Mouse (Mus musculus) c-Kit-positive CD71-negative TER-119-negative erythroid progenitor cells, embryonic 14.5 days (primary cell): ENCODE measurements around the gene Atp9a.

Experiments used
- DNase-seq: peaks from one replicate; pipeline ENCODE4 v3.0.0-alpha.2; 2013; ENCODE audit warnings: low read depth

The Atp9a gene

DNA sequence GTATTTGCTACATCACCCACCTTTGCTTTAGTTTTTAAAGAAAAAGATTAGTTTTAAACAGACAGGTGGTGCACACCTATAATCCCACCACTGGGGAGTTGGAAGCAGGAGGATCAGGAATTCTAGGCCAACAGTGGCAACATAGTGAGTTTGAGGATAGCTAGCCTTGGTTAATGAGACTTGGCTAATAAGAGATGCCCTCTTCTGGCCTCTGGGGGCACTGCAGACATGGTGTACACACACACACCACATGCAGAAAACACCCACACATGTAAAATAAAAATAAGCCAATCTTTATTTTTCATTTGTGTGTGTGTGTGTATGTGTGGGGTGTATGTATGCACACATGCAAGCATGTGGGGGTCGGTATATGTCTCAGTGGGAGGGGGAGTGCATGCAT lies 3.4 kb downstream of the Atp9a start:
- no peak for DNase-seq

DNA sequence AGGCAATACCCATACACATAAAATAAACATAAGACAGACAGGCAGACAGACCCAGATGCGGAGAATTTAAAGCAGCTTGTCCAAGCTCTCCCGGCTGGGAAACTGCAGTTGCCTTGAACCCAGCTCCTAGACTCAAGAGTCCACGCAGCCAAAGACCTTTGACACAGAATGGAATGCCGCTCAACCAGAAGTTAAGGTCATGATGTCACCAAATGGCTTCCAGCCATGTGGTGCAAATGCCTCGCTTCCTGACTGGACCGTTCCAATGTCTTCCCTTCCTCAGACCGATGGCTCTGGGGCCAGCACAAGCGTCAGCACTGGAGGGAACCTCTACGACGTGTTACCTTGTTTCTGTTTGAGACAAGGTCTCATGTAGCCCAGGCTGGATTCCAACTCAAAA lies 4.3 kb downstream of the Atp9a start:
- no peak for DNase-seq

DNA sequence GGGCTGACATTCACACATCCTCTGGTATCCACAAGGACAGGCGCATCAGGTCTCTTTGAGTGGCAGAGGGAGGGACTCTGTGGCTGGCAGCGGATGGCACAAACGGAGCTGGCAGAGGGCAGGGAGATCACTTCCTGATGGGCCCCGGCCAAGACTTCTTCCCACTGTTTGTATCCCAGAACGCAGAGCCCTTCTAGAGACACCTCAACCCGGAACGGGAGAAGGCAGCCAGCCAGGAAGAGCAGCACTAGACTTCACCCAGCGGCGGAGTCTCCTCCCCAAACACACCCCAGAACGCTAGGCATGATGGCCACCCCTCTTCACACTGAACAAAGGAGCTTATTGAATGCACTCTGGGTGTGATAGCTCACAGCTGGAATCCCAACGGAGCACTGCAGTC lies 8.2 kb downstream of the Atp9a start:
- no peak for DNase-seq

DNA sequence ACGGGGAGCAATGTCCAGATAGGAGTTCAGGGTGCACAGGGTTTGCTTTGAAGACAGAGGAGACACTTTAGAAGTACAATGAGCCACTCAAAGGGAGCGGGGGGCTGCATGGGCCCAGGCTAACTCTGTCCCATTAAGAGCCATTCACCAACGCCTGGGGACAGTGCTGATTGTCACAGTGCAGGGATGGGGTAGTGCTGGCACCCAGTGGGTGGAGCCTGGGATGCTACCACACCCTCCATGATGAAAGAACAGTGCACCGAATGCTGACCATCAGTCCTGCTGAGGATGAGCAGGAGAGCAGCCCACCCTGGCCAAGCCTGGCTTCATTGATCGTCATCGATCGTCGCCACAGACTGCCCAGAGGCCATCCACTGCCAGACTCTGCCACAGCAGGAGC lies 11.0 kb downstream of the Atp9a start:
- DNase-seq: no peak

DNA sequence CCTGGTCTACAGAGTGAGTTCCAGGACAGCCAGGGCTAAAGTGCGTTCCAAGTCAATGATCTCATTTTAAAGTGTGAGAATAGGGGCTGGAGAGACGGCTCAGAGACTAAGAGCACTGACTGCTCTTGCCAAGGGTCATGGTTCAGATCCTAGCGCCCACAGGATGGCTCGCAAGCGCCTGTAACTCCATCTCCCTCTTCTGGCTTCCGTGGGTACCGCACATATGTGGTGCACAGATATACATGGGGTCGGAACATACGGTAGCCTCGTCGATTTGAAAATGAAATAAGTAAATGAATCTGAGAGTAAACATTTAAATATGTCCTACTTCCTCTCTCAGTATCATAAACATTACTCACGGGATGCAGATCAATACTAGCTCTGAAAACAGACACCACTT lies 12.5 kb downstream of the Atp9a start:
- DNase-seq: no peak

DNA sequence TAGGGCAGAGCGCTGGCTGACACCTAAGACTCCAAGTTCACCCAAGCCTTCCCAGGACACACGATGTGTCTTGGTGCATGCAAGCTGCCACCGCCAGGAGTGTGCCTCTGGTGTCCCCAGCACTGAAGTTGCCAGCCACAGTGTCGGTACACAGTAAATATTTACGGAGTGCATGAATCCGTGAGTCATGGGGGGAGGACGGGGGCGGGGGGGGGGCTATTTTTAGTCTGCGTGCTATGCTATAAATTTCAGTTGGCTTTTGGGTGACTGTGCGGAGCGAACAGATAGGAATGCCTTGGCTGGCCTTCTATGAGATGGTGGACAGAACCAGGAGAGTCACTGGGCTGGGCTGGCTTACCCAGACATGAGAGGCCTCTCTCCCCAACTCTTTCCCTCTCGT lies 14.2 kb downstream of the Atp9a start:
- no peak for DNase-seq

DNA sequence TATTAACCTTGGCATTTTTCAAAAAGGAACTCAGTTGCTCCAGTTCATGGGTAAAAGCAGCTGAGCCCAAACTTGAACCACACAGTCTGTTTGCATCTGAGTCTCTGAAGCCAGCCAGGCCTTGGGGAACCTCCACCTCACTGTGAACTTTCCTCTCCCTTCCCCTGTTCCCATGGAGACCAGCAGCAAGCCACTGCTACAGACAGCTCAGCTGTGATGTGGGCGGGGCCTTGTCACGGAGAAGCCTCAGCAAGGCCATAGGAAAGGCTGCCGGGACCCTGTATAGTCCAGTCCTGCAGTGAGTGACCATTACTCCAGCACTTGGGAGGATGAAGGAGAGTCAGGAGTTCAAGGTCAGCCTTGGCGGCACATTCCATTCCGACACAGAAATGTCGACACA lies 16.2 kb downstream of the Atp9a start:
- DNase-seq: no peak

DNA sequence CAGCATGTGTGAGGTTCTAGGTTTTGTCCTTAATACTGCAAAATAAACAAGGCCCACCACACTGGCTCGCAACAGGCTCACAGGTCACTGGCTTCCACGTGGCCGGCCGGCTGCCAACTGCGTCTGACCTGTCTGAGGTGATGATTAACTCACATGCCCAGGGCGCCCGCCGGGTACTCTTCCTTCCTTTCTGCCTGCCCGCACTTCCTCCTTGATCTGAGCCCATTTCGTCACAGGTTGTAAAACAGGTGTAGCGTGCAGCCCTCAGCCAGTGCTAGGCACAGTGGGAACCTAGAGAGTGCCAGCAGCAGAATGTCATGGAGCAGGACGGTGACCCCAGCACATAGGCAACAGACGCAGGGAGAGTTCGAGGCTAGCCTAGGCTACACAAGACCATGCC lies 20.9 kb downstream of the Atp9a start:
- no peak for DNase-seq

DNA sequence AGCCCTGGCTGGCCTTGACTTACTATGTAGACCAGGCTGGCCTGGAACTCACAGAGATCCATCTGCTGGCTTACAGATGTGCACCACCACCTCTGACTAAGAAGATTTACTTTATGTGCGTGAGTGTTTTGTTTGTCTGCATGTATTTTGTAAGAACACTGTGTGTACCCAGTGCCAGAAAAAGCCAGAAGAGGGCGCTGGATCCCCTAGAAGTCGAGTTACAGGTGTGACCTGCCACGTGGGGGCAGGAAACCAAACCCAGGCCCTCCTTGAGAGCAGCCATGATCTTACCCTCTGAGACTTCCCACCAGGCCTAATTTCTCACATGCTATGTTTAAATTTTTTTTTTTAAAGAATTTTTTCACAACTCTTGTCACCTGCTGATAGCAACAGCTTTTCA lies 22.5 kb downstream of the Atp9a start:
- DNase-seq: no peak

DNA sequence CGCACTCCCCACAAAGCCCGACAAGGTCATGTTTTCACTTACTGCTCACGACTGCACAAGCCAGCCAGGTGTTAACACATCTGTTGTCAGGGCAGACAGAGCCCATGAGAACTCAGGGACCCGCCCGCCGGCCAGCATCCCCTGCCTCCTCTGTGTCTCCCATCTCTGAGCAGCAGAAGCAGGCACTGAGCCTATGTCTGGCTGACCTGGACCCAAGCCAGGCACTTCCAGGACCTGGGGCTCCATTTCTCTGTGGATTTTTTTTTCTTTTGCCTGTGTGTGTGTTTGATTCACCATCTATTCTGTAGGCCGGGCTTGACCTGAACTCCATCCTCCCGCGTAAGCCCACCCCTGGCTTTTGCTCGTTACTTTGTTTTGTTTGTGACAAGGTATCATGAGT lies 23.5 kb downstream of the Atp9a start:
- no peak for DNase-seq

DNA sequence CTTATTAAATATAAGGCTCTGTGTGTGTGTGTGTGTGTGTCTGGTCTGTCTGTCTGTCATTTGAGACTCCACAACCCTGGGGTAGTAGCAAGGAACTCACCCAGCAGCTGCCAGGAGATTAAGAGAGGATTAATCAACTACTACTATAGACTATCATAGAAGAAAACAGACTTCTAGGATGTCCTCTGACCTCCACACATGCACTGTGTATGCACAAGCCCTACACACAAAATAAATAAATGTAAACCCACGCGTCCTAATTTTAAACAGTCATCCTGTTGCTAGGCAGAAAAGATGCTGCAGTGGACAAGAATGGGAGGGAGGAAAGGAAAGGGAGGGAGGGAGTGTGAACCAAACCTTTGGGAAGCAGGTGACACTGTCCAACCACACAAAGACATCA lies 23.9 kb downstream of the Atp9a start:
- no peak for DNase-seq

DNA sequence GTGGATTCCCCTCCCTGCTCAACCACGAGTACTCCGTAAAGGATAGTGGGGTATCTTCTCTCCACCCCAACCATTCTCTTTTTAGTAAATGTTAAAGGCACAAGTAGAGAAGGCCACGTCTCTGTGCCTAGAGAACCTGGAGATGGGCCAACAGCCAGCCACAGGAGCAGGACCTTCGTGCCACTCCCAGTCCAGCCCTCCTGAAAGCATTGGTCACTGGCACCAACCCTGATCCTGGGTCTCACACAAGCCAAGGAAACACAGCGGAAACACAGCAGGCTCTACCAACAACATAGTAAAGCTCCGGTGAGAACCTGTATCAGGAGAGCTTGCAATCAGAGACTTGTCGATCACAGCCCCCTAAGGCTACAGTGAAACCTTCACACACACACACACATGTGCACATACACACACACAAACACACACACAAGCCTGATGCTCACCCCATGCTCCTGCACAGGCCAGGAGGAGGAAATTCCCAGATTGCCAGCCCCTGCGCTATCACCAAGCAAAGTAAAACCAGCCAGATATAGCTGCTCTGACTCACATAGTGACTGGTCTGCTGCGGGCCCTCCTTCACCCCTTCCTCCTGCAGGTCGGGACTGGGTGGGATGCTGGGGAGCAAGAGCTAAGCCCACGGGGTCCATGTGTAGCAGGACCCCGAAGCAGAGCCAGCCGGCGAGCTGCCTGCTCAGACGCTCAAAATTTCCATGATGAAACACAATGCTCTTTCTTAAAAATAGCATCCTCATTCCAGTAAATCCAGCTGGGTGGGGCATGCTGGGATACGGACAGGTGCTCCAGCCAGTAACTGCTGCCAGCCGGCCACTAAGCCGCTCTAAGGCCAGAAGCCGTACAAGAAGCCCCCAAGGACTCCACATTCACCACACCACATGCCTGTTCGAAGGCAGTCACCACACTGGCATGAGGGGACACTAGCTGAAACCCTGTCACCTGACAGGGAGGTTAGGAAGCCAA lies 29.7 kb downstream of the Atp9a start:
- no peak for DNase-seq

DNA sequence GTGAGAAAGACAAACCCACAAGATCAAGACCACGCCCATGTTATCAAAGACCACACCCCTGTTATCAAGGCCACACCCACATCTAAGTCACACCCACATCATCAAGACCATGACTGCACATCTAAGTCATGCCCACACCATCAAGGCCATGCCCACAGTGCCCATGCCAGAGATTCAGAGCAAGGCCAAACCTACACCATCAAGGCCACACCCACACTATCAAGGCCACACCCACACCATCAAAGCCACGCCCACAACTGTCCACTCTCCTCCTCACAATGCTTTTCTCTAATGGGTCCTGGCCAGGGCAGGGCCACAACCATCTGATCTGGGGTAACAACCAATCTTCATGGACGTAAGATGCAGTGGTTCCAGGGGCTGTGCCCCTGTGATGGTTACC lies 31.2 kb downstream of the Atp9a start:
- DNase-seq: no peak

DNA sequence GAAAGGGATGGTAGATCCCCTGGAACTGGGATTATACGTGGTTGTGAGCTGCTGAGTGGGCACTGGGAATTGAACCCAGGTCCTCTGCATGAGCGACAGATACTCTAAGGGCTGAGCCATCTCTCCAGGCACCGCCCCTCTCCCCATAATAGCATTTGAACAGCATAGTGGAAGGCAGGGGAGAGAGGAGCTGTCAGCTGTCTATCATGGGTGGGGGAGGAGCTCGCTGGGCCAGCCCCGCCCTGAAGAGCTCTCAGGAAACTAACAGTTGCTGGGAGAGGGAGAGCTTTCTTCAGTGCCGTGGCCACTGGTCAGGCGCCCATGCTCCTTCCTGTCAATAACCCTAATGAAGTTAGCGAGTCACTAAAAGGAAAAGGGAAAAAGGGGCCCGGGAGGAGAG lies 34.4 kb downstream of the Atp9a start:
- no peak for DNase-seq

DNA sequence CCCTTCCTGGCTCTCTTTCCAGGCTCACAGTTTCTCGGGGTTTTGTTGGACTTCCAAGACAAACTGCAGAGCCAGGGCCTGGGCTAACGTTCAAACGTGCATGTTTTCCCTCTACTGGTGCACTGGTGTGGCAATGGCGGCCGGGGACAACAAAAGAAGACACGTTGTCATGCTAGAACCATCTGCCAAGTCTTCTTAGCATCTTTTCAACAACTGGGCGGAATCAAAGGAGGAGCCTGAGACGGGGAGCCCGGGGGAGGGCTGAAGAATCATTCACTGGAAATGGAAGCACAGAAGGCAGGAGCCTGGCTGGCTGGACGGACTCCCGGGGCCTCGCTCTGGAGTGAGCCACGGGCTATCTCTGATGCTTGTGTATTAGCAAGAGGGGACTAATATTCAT lies 39.9 kb downstream of the Atp9a start:
- DNase-seq: no peak

DNA sequence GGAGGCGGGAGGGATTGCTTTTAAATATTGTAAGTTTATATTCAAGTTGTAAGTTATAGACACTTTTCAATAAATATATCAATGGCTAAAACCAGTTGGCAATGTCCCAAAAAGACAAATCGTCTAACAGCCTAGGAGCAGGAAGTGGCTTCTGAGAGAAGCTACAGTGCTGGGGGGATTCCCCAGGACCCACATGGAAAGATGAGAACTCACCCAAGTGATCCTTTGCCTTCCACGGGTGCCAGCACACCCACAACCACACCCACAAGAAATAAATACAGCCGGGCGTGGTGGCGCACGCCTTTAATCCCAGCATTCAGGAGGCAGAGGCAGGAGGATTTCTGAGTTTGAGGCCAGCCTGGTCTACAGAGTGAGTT lies 47.2 kb downstream of the Atp9a start:
- DNase-seq: no peak

DNA sequence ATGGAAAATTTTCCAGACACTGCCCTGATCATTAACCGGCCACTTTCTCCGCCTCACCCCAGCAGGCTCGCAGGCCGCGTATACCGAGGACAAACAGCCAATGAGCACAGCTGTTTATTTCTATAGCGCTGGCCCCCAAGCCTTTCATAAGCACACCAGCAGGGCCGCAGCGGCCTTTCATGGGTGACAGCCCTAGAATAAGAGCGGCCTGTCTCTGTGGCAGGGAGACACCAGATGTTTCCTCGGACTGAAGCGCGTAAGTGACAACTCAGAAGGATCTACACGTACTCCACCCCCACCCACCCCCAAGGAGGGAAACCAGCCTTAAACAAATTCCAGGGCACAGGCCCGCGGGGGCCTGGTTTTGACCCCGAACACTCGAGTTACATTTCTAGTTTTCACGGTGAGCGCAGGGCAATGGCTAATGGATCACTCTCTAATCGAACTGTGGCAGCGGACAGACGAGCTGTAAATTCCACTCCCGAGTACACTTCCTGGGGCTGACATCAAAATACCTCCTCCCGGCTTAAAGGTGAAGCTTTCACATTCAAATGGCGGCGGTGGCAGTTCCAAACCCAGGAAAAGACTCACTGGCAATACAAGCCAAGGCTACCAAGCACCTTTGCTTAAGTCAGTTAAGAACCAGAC lies 47.7 kb downstream of the Atp9a start:
- no peak for DNase-seq

DNA sequence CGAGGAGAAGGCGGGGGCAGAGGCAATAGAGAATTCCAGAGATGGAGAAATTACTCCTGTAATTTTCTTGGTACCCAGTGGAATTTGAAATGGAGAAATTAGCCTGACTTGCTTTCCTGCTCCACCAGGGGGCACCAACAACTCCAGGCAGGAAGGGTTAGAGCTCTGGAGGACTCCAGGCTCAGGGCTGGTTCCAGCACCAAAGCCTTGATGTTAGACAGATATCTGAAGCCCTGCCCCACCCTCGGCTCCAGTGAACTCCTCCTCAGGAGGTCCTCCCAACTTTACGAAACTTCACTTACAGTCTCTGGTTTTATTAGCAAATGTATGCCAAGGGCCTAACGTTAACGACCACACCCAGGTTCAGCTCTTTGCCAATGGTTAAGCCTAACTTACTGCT lies 50.4 kb downstream of the Atp9a start:
- DNase-seq: peak; percentile 36

DNA sequence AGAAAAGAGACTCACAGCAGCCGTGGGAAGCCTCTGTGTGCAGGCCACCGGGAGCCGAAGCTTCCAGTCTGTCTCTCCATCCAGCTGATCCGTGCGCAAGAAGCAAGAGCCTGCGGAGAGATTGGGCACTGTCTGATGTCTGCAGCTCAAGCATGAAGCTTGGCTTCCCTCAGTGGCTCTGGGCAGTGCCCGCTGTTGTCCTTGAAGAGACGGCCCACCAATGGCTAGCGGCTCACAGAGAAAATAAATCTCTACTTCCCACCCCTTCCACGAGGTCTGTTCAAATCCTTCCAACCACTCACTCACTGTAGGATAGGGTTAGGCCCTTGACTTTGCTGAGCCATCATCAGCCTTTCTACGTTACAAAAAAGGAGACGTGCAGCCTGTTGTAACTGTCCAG lies 54.9 kb downstream of the Atp9a start:
- DNase-seq: no peak

DNA sequence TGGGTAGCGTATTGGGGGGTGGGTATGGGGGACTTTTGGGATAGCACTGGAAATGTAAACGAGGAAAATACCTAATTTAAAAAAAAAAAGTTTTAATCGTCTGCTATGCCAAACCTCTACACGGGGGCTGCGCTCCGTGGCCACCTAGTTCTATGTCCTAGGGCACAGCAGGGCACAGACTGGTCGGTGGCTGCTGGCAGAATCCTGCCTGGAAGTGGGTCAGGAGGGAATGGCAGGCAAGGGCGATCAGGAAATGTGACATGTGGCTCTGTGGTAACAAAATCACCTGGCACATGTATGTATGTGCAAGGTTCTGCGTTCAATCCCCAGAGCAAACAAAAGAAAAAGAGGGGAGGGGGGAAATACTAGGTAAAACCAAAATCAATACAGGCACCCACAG lies 56.3 kb downstream of the Atp9a start:
- DNase-seq: no peak

DNA sequence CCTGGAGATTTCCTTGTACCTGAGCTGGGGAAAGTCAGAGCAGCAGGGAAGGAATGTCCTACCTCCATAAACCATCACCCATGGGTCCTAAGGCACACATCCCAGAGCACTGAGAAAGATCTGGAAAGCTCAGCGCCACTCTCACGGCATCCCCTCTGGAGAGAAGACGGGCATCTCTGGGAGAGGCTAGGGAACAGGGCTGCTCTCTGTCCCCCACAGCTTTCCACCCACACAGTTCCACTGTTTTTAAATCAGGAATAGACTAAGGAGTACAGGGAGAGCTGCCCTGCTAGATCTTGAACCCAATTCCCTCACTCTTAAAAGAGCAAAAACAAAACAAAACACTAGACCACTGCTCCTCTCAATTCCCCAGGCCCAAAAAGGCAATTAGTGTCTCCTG lies 57.5 kb downstream of the Atp9a start:
- DNase-seq: no peak

DNA sequence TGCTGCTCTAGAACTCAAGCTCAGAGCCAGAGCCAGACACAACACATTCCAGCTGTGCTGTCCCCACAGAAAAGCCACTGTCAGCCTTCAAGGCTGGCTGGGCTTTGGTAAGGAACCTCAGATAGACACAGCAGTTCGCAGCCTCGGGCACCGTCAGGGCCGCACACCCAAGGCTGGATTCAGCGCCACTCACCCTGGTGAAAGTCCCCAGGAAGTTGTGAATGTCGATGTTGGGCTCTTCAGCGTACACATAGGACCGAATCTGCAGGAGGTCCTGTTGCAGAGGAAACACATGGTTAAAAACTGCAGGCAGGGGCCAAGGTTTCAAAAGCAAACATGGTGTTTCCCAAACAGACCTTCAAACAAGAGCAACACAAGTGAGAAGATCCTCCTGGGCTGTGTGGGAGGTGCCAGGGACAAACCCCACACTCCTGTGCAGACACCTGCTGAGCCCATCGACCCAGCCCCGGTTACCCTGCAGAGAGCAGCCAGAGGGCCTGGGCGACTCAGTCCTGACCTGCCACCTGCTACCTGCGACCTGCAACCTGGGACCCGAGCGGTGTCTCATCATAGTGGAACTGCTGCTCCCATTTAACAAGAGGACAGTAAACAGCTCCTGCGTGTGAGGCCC lies 58.6 kb downstream of the Atp9a start:
- no peak for DNase-seq

DNA sequence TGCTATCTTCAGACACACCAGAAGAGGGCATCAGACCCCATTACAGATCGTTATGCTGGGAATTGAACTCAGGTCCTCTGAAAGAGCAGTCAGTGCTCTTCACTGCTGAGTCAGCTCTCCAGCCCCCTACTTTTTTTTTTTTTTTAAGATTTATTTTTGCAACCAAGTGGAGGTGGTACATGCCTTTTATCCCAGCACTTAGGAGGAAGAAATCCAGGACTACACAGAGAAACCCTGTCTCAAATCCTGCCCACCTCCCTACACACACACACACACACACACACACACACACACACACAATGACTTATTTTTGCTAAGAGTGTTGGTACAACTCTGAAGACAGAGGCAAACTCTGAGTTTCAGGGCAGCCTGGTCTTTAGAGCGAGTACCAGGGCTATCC lies 59.5 kb downstream of the Atp9a start:
- no peak for DNase-seq
